Mouse (Mus musculus): ENCODE results near the gene Tmem63b. TPM values are rescaled to one million over a fixed set of nuclear protein-coding genes. Genes with fewer than 3 reads are reported as not detected.

The Tmem63b gene
- total RNA-seq, 2 experiments from 2014 or later = 78.4 to 81.2 TPM

GRCm38 (mm10) chr17:45682843-45683242, 3.9 kb downstream of the Tmem63b start:
- DNase-seq = no peak
- intact Hi-C loops (cut with DNase I) = no loop called here

GRCm38 (mm10) chr17:45681588-45681987, 5.1 kb downstream of the Tmem63b start:
- intact Hi-C loops (cut with DNase I) = no loop called here
- DNase-seq = no peak

GRCm38 (mm10) chr17:45680391-45680980, 6.2 kb downstream of the Tmem63b start:
- intact Hi-C loops (cut with DNase I) = no loop called here
- peak; percentile 48 to 69 for DNase-seq

DNA sequence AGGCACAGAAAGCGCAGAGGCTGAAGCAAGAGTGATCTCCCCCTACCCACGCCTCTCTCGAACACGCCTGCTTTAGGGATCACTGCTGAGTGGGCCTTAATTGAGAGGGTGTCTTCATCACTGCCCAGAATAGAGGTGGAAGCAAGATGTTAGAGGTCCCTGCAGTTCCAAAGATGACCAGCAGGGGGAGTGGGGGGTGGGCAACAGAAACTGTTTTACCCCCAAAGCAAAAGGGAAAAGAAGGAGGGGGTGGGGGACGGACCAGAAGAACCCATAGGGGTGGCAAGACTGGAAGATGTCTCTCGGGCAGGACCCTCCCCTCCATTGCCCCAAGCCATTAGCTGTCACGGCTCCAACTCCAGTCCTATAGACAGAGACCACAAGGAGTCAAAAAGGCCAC, 8.6 kb downstream of the Tmem63b start:
- intact Hi-C loops (cut with DNase I) = loop anchor here (1.0 kb wide), 1 partner anchor 40 kb away; no protein-coding TSS in a partner anchor
- DNase-seq = peak; percentile 70 to 84

DNA sequence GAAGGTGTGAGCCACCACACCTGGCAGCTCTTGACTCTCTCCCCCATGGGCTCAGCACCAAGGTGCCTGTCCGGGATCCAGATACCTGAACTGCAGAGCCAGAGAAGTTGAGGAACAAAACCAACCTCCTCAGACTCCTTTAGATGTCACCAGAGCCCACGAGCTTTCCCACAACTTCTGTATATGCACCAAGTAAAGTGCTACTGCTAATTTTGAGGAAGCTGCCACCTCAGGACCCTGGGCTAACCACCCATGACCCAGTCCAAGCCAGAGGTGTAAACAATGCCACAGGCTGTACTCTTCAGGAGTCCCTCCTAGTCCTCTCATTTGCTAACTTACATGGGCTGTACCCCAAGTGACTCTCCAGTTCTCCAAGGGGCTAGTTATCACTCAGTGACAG, 14.1 kb downstream of the Tmem63b start:
- intact Hi-C loops (cut with DNase I) = no loop called here
- no peak for DNase-seq

DNA sequence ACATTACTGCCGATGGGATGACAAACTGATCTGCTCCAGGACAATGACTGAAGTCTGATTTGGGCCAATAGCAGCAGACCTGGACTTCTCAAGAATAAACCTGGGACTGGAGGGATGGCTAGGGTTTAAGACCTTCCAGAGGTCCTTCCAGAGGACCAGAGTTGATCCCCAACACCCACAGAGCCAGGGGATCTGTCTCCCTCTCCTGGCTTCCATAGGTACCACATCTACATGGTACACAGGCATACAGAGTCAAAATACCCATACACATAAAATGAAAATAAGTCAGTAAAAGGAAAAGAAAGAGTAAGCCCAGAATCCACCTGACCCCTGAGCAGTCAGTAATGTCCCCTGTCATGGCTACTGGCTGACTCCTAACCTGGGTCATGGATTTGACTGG, 14.9 kb downstream of the Tmem63b start:
- intact Hi-C loops (cut with DNase I) = no loop called here
- DNase-seq = no peak

- intact Hi-C loops (cut with DNase I) = no loop called here
- DNase-seq = no peak
These were observed 18.7 kb downstream of the Tmem63b start for GRCm38 (mm10) chr17:45667986-45668385.

- DNase-seq = no peak
- intact Hi-C loops (cut with DNase I) = no loop called here
These were observed 19.2 kb downstream of the Tmem63b start for GRCm38 (mm10) chr17:45667481-45667880.

DNA sequence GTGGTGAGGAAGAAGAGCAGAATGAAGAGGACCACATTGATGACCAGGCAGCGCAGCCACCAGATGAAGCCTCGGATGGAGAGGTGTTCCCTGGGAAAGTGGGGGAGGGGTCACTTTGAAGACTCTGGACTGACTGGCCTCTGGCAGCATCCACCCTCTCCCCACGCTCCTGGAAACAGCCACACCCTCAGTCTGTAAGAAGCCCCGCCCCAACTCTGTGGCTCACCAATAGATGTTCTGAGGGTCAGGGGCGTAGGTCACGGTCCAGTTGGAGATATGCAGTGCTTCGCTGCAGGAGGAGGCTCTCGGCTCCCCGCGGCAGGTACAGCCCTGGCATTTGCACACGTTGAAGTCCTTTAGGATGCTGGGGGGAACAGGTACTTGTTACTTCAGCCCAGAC, 20.6 kb downstream of the Tmem63b start:
- no peak for DNase-seq
- intact Hi-C loops (cut with DNase I) = no loop called here

- intact Hi-C loops (cut with DNase I) = no loop called here
- no peak for DNase-seq
These were observed 22.1 kb downstream of the Tmem63b start for GRCm38 (mm10) chr17:45664608-45665007.

- DNase-seq = peak; percentile 76 to 87
- intact Hi-C loops (cut with DNase I) = no loop called here
These were observed 23.4 kb downstream of the Tmem63b start for GRCm38 (mm10) chr17:45663106-45663919.

DNA sequence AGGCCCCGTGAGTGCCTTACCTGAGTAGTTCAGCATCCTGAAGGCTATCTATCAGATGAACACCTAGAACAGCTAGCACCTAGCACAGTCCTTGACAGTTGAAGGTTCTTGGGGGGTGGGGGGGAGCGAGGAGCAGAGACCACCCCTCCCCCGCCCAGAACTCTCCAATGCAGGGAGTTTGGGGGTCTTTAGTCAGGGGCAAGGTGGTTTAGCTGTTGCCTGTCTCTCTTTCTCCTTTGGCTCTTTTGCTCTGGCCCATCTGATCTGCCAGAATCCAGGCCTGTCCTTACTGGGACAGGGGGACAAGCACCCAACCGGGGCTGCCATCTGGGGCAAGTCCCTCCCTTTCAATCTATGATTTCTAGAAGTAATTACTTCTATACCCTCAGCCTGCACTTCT, 27.5 kb downstream of the Tmem63b start, which contains the start of gene Capn11:
TSS of gene Capn11 (minus strand) at position 101 of the 400 bp plus-strand sequence.
- DNase-seq = no peak
- intact Hi-C loops (cut with DNase I) = no loop called here

DNA sequence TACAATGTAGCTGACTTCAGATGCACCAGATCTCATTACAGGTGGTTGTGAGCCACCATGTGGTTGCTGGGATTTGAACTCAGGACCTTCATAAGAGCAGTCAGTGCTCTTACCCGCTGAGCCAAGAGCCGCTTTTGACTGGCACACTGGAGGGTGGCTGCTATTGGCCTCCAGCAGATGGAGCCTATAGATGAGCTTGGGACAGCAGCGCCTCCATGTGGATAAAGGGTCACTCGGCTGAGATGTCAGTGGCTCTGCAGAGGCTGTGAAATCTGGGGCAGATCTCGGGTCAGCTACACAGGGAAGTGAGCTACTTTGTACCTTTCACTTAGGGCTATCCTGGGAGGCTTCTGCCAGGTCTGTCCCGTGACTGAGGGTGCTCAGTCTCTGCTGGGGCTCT, 30.9 kb downstream of the Tmem63b start:
- intact Hi-C loops (cut with DNase I) = no loop called here
- peak in 1 of 2 experiments; percentile 19 for DNase-seq

GRCm38 (mm10) chr17:45653233-45653632, 33.5 kb downstream of the Tmem63b start:
- intact Hi-C loops (cut with DNase I) = no loop called here
- no peak for DNase-seq

DNA sequence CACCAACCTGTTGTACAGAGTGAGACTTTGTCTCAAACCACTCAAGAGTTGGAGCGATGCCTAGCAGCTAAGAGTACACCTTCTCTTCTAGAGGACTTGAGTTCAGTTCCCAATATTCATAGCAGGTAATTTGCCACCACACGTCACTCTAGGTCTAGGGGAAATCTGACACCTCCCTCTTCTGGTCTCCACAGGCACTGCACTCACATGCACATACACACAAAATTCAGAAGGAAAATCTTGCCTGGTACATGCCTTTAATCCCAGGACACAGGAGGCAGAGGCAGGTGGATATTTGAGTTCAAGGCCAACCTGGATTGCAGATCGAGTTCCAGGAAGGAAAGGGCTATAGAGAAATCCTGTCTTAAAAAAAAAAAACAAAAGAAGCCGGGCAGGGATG, 42.5 kb downstream of the Tmem63b start:
- intact Hi-C loops (cut with DNase I) = loop anchor here (5.0 kb wide), 1 partner anchor 167 kb away; the partner anchor contains the start of gene Spats1
- DNase-seq = no peak

- peak; percentile 76 to 84 for DNase-seq
- intact Hi-C loops (cut with DNase I) = loop anchor here (2.0 to 5.0 kb wide), 2 partner anchors 62 to 165 kb away; partner anchors contain the start of gene Spats1
These were observed 44.0 kb downstream of the Tmem63b start for GRCm38 (mm10) chr17:45642701-45643100.

DNA sequence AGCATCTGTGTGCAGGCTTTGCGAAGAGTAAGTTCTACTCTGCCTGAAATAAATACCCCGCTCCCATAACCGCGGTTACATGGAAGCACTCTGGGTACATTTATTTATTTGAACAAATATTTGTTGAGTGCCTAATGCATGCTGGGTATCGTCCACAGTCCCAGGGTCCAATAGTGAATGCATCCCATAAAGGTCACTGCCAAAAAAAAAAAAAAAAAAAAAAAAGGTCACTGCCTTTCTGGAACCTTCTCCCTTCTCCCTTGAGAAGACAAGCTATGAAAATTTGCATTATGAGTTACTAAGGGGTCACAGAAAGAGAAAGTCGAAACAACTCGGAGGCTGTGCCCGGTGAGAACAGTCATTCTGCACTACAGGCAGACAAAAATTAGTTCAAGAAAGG, 44.7 kb downstream of the Tmem63b start:
- no peak for DNase-seq
- intact Hi-C loops (cut with DNase I) = loop anchor here (2.0 to 5.0 kb wide), 2 partner anchors 61 to 165 kb away; partner anchors contain the start of gene Spats1

DNA sequence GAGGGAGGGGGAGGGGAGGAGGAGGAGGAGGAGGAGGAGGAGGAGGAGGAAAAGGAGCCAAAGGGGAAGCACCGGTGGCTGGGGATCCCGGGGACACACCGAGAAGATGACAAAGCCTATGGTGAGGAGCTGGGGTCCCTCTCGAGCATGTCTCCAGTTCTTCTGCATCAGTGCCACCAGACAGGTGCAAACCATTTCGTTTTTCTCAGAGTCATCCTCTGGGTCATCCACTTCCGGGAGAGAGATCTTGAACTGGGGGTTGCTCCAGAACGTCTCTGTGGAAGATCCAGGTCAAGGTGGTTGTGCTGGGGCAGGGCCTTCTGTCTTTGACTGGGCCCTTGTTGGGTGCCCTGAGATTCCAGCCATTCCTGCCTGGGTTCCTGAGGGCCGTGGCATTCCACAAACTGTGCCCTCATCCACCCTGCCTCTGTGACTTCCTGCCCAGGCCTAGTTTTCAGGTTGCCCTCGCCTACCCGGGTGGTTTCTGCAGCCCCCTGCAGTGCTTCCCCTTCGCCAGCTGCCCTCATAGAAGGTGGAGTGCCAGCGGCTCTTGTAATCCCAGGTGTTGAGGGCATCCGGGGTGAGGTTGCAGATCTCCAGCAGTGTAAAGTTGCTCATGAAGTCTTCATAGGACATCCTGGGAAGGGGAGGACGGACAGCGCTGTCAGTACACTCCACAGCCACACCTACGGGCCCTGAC, 48.0 kb downstream of the Tmem63b start:
- intact Hi-C loops (cut with DNase I) = no loop called here

GRCm38 (mm10) chr17:45634033-45634432, 52.7 kb downstream of the Tmem63b start:
- no peak for DNase-seq
- intact Hi-C loops (cut with DNase I) = no loop called here

More for the DNA sequence above, 48.0 kb downstream of the Tmem63b start:
- DNase-seq = no peak

DNA sequence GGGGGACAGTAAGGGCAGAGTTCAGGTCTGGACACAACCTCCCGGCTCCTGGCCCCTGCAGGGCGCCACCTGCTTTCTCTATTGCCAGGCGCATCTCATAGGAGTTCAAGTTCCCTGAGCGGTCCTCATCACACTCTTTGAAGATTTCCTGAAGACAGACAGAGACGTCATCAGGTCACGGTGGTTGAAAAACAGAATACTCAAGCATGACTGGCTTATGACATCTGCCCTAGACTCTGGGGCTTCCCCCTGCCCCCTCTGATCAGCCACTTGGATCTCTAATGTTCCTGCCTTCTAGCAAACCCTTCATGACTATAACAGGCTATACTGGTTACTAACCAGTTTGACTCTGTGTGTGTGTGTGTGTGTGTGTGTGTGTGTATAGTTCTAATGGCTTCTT, 54.8 kb downstream of the Tmem63b start:
- no peak for DNase-seq
- intact Hi-C loops (cut with DNase I) = no loop called here

GRCm38 (mm10) chr17:45630992-45631391, 55.7 kb downstream of the Tmem63b start:
- intact Hi-C loops (cut with DNase I) = no loop called here
- DNase-seq = no peak
